Mouse (Mus musculus) cerebellum, postnatal 10 days (tissue): ENCODE data around the gene AC129217.1.
"Not testable (repeated sequence)": the region's sequence is repeated elsewhere in the genome, so short reads cannot be mapped to it uniquely, and the experiment has no call there.

Experiments
- DNase-seq, 2 experiments: peaks; one replicate each; pipeline ENCODE4 v3.0.0; 2021; ENCODE audit warnings: mixed read lengths in 2 of 2

Gene AC129217.1

GRCm38 (mm10) chr19:8830664-8831063 lies 1.1 kb downstream of the AC129217.1 start:
- DNase-seq: peak; percentile 64 to 68

- peak; percentile 38 to 58 for DNase-seq
These were observed 1.7 kb downstream of the AC129217.1 start for GRCm38 (mm10) chr19:8831262-8831661.

- no peak for DNase-seq
These were observed 3.4 kb downstream of the AC129217.1 start for GRCm38 (mm10) chr19:8832971-8833370.

GRCm38 (mm10) chr19:8836327-8836726 lies 6.8 kb downstream of the AC129217.1 start:
- peak in 1 of 2 experiments; percentile 26 for DNase-seq

GRCm38 (mm10) chr19:8837251-8837791 lies 7.7 kb downstream of the AC129217.1 start, which contains the start of gene Bscl2:
Bscl2 (plus strand) TSS chr19:8837467.
- peak; percentile 89 to 92 for DNase-seq

DNA sequence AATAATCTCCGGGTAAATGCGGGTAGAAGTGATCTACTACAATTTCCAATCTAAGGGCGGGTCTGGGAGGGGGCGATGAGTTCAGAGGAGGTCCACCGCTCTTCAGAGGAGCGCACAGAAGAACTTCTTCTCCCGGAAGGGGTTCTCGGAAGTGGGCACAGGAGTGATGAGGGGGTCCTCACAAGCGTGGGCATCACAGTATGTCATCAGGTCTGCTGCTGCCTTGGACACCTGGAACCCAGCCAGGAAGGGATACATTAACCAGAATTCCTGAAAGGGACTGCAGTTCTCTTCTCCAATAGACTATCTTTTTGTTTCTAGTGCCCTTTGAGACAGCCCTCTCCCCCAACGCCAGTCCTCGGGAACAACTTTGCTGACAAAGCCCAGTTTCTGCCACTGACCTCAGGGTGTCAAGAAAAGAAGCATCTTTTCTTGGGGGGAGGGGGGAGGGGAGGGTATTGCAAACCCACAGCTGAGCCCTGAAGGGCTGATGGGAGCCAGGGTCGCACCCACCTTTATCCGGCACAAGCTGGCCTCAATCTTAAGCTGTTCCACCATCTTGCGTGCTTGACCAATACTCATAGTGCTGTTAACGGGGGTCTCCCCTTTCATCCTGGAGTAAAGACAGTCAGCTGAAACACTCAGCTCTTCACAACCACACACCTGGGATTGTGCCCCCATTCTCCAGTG lies 8.6 kb downstream of the AC129217.1 start:
- DNase-seq: peak; percentile 77 to 84

GRCm38 (mm10) chr19:8839103-8839907 lies 9.7 kb downstream of the AC129217.1 start, which contains the start of gene Gng3:
Gng3 (minus strand) TSS chr19:8839194.
- peak; percentile 89 to 92 for DNase-seq

GRCm38 (mm10) chr19:8839908-8840791 lies 10.6 kb downstream of the AC129217.1 start:
- peak; percentile 87 to 88 for DNase-seq

GRCm38 (mm10) chr19:8841012-8841411 lies 11.4 kb downstream of the AC129217.1 start:
- DNase-seq: peak; percentile 57 to 62

DNA sequence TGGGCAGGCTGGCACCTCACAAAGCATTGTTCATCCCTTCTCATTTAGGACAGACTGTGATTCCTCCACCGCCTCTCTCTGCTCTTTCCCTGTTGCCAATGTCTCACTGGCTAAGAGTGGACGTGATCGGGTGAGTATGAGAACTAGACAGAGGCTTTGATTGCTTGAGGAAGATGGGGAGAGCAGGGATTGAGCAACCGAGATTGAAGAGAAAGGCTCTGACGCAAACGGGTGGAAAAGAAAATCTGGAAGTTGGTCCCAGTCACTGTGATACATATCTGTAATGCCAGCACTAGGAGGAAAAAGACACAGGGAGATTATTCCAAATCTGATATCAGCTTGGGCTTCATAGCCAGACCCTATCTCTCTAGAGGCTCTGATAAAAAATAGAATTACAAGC lies 13.4 kb downstream of the AC129217.1 start:
- no peak for DNase-seq

GRCm38 (mm10) chr19:8844371-8845129 lies 15.0 kb downstream of the AC129217.1 start:
- peak; percentile 89 to 94 for DNase-seq

DNA sequence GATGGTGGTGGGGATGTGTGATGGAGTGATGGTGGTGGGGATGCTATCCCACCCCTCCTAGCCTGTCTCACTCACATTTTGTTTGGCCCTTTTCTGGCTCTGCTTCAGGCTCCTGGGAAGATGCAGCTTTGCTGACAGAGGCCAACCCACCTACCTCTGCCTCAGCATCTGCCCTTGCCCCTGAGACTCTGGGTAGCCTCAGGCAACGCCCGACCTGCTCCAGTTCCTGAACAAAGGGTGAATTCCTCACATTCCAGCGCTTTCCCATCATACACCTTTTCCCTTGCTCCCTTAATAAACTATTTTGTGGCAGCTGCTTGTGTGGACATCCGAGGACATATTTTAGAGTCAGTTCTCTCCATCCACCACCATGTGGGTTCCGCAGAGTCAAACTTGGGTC lies 18.8 kb downstream of the AC129217.1 start:
- DNase-seq: no peak

GRCm38 (mm10) chr19:8850402-8850901 lies 20.9 kb downstream of the AC129217.1 start, which contains the start of gene Lrrn4cl:
Lrrn4cl (plus strand) TSS chr19:8850768.
- peak; percentile 50 to 53 for DNase-seq

DNA sequence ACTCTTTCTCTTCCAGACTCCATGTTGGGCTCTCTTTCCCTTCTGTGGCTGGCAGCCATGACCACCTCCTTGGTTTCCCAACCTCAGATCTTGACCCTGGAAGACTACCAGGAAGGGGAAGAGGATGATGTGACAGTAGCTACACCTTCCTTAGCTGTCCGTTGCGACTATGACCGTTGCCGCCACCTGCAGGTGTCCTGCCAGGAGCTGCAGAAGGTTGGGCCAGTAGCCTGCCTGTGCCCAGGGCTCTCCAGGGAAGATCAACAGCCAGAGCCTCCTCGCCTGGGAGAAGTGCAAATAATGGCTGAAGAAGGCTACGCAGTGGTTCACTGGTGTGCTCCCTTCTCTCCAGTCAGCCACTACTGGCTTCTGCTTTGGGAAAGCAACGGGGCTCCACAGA lies 22.1 kb downstream of the AC129217.1 start:
- DNase-seq: no peak

- no peak for DNase-seq
These were observed 22.8 kb downstream of the AC129217.1 start for GRCm38 (mm10) chr19:8852236-8852928.

GRCm38 (mm10) chr19:8853117-8853516 lies 23.5 kb downstream of the AC129217.1 start:
- DNase-seq: no peak

- DNase-seq: peak; percentile 61 to 70
These were observed 28.1 kb downstream of the AC129217.1 start for GRCm38 (mm10) chr19:8857689-8858088.

DNA sequence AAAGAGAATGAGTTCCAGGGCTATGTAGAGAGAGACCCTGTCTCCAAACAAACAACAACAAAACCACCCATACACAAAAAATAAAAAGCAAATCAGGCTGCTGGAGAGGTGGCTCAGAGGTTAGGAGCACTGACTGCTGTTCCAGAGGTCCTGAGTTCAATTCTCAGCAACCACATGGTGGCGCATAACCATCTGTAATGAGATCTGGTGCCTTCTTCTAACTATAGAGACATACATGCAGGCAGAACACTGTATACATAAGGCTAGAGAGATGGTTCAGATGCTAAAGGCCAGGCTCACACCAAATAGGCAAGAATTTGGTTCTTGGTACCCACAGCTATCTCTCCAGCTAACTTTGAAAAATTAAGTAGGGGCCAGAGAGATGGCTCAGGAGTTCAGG lies 29.4 kb downstream of the AC129217.1 start:
- peak in 1 of 2 experiments; percentile 42 for DNase-seq

DNA sequence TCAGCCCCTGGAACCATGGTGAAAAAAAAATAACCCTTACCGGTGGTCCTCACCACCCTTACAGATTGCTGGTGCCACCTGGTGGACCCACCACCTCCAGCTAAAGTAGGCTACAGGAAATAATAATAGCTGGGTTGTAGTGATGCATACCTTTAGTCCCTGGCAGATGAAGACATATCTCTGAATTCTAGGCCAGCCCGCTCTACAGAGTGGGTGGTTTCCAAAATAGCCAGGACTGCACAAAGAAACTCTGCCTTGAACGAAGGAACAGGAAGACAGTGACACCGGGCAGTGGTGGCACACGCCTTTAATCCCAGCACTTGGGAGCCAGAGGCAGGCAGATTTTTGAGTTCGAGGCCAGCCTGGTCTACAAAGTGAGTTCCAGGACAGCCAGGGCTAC lies 34.7 kb downstream of the AC129217.1 start:
- no peak for DNase-seq

DNA sequence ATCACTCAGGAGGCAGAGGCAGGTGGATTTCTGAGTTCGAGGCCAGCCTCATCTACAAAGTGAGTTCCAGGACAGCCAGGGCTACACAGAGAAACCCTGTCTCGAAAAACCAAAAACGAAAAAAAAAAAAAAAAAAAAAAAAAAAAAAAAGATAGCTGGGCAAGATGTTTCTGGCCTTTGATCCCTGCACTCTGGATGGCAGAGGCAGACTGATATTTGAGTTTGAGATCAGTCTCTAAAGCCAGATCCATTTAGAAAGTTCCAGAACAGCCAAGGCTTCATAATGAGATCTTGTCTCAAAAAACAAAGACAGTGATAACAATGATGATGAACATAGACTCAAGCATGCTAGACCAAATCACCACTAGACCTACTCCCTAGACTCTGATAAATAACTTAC lies 40.8 kb downstream of the AC129217.1 start:
- DNase-seq: not testable (repeated sequence)

DNA sequence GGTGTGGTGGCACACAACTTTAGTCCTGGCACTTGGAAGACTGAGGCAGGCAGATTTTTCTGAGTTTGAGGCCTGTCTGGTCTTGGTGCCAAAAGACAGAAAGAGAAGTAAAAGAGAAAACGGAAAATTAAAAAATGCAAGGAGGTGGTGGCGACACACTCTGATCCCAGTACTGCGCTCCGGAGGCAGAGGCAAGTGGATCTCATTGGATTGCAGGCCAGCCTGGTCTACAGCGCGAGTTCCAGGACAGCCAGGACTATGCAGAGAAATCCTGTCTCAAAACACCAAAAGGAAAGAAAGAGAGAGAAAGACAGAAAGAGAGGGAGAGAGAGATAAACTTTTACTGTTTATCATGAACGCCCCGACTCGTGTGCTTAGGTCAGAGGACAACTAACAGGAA lies 41.3 kb downstream of the AC129217.1 start:
- peak in 1 of 2 experiments; percentile 35 for DNase-seq
